Mouse (Mus musculus) cortical plate, adult 2 months (tissue): ENCODE results near the gene Cachd1. TPM values are rescaled to one million over a fixed set of nuclear protein-coding genes. Genes with fewer than 3 reads are reported as not detected.

Source experiments
- H3K27ac ChIP-seq: fragments of 200-500 bp; 2 replicates; pipeline ENCODE4 v1.5.1; 2012; ENCODE audit warnings: low read length, control low read depth, inconsistent platforms; ENCODE audit not compliant: insufficient read depth
- H3K4me1 ChIP-seq: fragments of 200-500 bp; 2 replicates; pipeline ENCODE4 v1.6.1; 2011; ENCODE audit warnings: low read length; ENCODE audit not compliant: control insufficient read depth, insufficient read depth
- H3K4me3 ChIP-seq: fragments of 200-500 bp; 2 replicates; pipeline ENCODE4 v1.5.1; 2011; ENCODE audit warnings: mild to moderate bottlenecking, low read length, control low read depth; ENCODE audit not compliant: insufficient read depth
- CTCF ChIP-seq: fragments of 200-500 bp; IDR thresholded peaks from 2 replicates; pipeline ENCODE4 v1.5.1; 2011; ENCODE audit warnings: mild to moderate bottlenecking, control low read depth, low read length; ENCODE audit not compliant: insufficient read depth; ENCODE audit errors: extremely low read depth
- POLR2A ChIP-seq: fragments of 200-500 bp; IDR thresholded peaks from 2 replicates; pipeline ENCODE4 v1.6.1; 2011; ENCODE audit warnings: mild to moderate bottlenecking, low read length, control low read depth; ENCODE audit not compliant: insufficient read depth; ENCODE audit errors: extremely low read depth
- polyA plus RNA-seq: library from polyadenylated mRNA; depleted of rRNA; stranded (reverse); fragments of >200 nt; gene quantifications from 2 replicates; pipeline ENCODE4 v1.2.3, GENCODE M21; 2012

The Cachd1 gene
- polyA plus RNA-seq, 1 experiment = 16.1 TPM

DNA sequence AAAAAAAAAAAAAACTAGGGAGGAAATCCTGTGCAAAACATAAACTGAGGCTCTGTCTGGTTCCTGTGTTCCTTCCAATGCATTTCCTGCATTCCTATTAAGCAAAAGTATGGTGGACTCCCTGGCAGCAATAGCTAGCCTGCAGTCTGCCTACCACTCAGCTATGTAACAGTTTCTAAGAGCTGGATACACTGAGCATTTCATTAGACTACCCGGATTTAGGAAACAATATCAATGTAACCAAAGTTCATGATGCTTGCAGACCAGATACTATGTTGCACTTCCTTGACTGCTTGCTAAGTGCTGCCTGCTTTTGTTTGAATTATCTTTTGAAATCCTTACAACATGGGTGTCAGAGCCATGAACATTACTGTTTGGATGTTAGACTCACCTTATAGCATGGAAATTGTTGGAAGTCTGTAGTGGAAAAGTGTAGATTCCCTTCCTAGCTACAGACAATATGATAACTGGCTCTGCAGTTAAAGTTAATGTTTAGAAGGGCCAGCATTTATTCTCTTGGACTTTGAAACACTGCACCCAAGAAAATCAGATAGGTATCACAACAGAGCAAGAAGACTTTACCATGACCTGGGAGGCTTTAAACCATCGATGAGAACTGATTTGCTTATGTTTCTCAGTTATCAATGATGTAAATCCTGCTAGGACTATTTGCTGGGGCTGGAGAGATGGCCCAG, 37.4 kb downstream of the Cachd1 start:
- H3K27ac ChIP-seq = no peak overlapping the region
- TF ChIP-seq CTCF (no peak), POLR2A (no peak)
- no peak overlapping the region for H3K4me3 ChIP-seq
- H3K4me1 ChIP-seq = no peaks in the 10 kb centered on the region

DNA sequence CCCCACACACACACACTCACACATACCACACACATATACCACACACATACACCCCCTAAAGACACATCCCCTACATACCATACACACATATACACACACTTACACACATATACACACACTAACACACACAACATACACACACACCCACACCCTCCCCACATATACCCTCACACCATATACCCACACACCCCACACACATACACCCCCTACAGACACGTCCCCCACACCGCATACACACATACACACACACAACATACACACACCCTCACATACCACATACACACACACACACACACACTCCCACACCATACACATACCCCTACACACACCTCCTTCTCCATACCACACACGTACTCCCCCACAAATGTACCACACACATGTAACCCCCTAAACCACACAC, 42.8 kb downstream of the Cachd1 start:
- no peaks in the 10 kb centered on the region for H3K4me1 ChIP-seq
- TF ChIP-seq POLR2A = no peak
- TF ChIP-seq CTCF = no peak
- H3K27ac ChIP-seq = no peak overlapping the region
- no peak overlapping the region for H3K4me3 ChIP-seq

DNA sequence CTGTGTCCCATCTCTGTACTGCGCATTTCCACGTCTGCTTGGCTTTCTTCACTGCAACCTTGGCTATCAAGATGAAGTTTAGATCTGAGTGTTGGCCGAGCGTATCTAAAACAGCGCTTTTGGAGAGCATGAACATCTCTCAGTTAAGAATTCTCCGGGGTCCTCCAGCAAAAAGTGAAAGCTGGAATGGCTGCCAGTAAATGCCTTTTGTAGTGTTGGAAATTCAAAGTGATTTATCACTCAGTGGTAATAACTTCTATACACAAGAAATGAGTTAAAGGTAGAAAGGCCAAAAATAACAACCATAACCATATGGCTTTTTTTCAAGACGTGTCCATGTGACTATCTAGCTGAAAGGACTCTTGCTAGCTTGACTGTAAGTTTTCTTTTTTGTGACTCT, 46.1 kb downstream of the Cachd1 start:
- no peak for TF ChIP-seq CTCF
- TF ChIP-seq POLR2A = no peak
- no peak overlapping the region for H3K4me3 ChIP-seq
- H3K4me1 ChIP-seq = no peaks in the 10 kb centered on the region
- H3K27ac ChIP-seq = no peak overlapping the region

DNA sequence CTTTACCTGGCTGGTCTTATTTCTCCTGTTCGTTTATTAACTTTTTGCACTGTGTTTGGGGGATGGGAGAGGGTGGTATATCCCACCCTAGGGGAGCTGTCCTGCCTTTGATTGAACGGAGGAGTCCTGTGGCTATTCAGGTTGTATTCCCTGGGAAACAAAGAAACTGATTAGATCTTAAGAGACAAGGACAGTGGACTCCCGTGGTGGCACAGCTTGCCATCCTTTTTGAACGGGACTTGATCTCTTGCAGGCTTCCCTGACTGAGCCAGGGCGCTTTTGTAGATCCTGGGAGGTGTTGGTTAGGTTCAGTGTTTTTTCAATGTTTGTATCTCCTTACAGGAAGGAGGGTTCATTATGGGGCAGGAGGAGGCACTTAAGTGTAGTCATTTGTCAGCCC, 50.9 kb downstream of the Cachd1 start:
- TF ChIP-seq CTCF = no peak
- no peak for TF ChIP-seq POLR2A
- H3K4me1 ChIP-seq = no peaks in the 10 kb centered on the region

DNA sequence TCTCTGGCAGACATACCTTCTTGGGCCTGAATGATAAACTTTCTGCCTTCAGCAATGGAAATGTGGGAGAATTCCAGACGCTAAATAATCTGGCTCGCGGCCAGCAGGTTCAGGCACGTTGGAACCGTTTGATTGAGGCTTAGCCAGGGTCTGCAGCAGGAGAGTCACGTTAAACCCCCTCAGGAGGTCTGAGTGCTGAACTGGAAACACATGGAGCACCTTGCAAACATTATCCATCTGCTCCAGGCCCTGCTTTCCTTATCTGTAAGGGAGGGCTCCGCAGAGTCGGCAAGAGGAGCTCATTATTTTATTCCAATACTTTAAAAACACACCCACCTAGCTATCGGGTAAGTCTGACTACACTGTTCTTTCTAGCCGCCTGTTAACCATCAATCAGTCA, 52.3 kb downstream of the Cachd1 start:
- no peaks in the 10 kb centered on the region for H3K4me1 ChIP-seq
- no peak for TF ChIP-seq CTCF
- no peak for TF ChIP-seq POLR2A
- no peak overlapping the region for H3K27ac ChIP-seq
- H3K4me3 ChIP-seq = no peak overlapping the region

More for the DNA sequence above, 50.9 kb downstream of the Cachd1 start:
- H3K4me3 ChIP-seq = no peak overlapping the region
- no peak overlapping the region for H3K27ac ChIP-seq

DNA sequence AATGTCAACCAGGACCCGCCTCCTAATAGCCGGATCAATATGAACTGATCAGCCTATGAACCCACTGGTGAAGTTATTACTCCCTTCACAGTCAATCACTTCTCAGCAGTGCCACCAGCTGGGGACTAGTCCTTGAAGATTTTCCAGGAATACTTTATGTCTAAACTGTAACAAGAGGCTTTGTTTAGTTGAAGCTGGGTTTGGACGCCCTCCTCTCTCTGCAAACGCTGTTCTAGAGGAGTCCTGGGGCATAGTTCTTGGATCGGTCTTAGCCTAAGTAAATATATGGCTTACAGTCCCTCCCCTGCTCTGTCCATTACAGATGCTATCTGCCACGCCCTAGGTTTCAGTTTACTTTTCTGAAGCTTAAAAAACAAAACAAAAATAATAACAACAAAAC, 60.7 kb downstream of the Cachd1 start:
- Histone ChIP-seq H3K4me3 (no peak overlapping the region), H3K4me1 (no peaks in the 10 kb centered on the region), H3K27ac (no peak overlapping the region)
- TF ChIP-seq POLR2A = no peak
- TF ChIP-seq CTCF = no peak

DNA sequence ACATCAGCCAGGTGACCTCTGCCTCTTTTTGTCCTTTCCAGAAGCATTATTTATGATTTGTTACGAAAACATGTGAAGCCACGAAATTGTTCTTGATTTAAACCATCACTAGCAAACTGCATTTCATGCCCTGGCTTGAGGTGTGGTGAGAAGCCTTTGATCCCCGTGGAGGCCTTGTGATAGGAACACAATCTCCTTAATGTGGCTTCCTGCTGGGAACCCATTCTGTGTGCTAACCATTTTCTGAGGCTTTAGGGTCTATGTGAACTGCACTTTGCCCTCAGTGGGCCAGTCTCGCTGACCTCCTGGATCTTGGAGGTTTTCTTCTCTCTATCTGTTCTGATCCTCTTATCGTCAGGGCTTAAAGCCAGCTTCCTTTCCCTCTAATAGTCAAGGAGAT, 66.2 kb downstream of the Cachd1 start:
- no peaks in the 10 kb centered on the region for H3K4me1 ChIP-seq
- no peak overlapping the region for H3K27ac ChIP-seq
- TF ChIP-seq CTCF (no peak), POLR2A (no peak)
- no peak overlapping the region for H3K4me3 ChIP-seq

DNA sequence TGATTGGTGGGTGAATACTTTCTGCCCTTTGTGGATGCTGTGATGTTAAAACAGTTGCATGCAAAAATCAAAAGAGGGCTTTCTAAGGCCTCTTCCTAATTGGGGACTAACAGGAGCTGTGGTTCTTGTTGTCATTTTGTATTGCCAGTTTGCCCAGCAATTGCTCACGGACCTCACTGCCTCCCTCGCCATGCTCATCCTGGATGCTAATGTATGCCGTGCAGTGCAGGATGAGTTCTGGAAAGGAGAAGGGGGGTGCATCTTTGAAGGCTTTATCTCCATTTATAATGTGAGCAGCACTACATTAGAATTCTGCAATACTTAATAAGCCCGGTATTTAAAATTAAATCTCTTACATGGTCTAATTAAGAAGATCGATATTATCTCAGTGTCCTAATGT, 66.6 kb downstream of the Cachd1 start:
- Histone ChIP-seq H3K4me3 (no peak overlapping the region), H3K27ac (no peak overlapping the region), H3K4me1 (no peaks in the 10 kb centered on the region)
- TF ChIP-seq CTCF = no peak

DNA sequence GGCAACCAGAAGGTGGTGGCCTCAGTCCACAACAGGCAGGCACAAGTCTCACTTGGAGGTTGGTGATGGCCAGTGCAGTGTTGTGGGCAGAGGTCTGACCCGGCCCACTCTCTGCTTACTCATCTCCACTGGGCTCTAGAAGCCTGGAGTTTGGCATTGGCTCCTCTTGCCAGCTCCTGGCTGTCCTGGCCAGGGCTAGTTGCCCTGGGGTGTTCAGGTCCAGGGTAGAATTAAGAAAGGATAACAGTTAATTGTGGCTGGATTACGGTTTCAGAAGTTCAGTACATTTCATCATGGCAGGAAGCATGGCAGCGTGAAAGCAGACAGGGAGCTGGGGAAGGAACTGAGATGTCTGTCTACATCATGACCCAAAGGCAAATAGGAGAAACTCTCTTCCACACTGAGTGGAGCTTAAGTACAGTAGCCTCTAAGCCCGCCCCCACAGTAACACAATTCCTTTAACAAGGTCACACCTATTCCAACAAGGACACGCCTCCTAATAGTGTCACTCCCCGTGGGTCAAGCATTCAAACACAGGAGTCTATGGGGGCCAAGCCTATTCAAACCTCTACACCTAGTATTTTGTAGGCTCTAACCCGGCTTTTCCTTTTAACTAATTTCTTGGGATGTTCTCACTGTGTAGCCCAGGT, 74.5 kb downstream of the Cachd1 start:
- TF ChIP-seq CTCF (no peak), POLR2A (no peak)
- no peak overlapping the region for H3K27ac ChIP-seq
- no peak overlapping the region for H3K4me3 ChIP-seq
- no peaks in the 10 kb centered on the region for H3K4me1 ChIP-seq

DNA sequence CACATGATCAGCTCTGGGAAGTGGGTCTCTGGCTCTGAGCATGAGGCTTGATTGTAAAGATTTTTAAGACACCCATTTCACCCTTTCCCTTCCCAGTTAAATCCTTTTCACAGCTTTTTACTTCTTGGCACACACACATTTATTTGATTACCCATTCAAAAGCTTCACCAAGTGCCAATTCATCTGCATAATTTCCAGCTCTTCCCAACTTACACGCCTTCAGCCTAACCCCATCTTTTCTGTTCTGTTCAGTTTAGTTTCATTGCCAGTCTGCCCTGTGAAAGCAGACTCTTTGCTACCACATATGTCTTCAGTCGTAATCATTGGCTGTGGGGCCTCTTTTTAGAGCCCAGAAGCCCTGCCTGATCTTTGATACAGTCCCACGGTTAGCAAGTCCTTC, 76.0 kb downstream of the Cachd1 start:
- TF ChIP-seq POLR2A = no peak
- no peak for TF ChIP-seq CTCF
- H3K4me3 ChIP-seq = no peak overlapping the region
- H3K4me1 ChIP-seq = no peaks in the 10 kb centered on the region
- no peak overlapping the region for H3K27ac ChIP-seq

DNA sequence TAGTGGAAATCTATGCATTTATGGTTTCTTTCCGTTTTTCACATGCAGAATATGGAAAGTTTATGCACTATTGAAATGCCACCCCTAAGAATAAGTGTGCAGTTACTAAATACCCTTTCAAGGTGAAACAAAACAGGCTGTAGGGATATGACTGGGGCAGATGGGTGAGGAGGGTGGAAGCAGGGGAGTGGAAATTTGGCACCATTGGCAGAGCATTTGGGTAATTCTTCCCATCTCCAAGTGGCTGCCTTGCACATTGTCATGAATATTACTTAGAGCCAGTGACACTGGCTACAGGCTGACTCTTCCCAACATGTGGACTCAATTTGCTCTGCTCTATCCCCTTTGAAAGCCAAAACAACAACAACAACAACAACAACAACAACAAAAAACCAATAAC, 77.0 kb downstream of the Cachd1 start:
- no peaks in the 10 kb centered on the region for H3K4me1 ChIP-seq
- H3K4me3 ChIP-seq = no peak overlapping the region
- TF ChIP-seq POLR2A = no peak
- H3K27ac ChIP-seq = no peak overlapping the region
